Mouse (Mus musculus) forebrain, embryonic 10.5 days (tissue): ENCODE measurements around the gene Smap2. TPM values are rescaled to one million over a fixed set of nuclear protein-coding genes. Genes with fewer than 3 reads are reported as not detected.

Source experiments
- DNase-seq: peaks from one replicate; pipeline ENCODE4 v3.0.0-alpha.2; 2017; ENCODE audit warnings: low spot score; ENCODE audit errors: extremely low spot score
- H3K27ac ChIP-seq: fragments of 300-500 bp; sonication (generic); 2 replicates; pipeline ENCODE4 v1.5.1; 2016; ENCODE audit warnings: mild to moderate bottlenecking
- H3K27me3 ChIP-seq: fragments of 300-500 bp; sonication (generic); 2 replicates; pipeline ENCODE4 v1.6.1; 2016; ENCODE audit warnings: mild to moderate bottlenecking; ENCODE audit not compliant: poor library complexity, severe bottlenecking
- H3K36me3 ChIP-seq: fragments of 300-500 bp; sonication (generic); replicated peaks from 2 replicates; pipeline ENCODE4 v1.6.1; 2016; ENCODE audit warnings: mild to moderate bottlenecking, moderate library complexity
- H3K4me1 ChIP-seq: fragments of 300-500 bp; sonication (generic); 2 replicates; pipeline ENCODE4 v1.6.1; 2016
- H3K4me3 ChIP-seq: fragments of 300-500 bp; sonication (generic); 2 replicates; pipeline ENCODE4 v1.5.1; 2016; ENCODE audit warnings: mild to moderate bottlenecking, moderate library complexity
- H3K9me3 ChIP-seq: fragments of 300-500 bp; sonication (generic); 2 replicates; pipeline ENCODE4 v1.6.1; 2016; ENCODE audit warnings: mild to moderate bottlenecking, moderate library complexity
- WGBS: fragments of 180-500 bp; shearing (Covaris S2); methylation state at CpG from one replicate; pipeline ENCODE4 v1.1.7; 2016; 5-methylcytosine and 5-hydroxymethylcytosine counted together
- polyA plus RNA-seq: library from polyadenylated mRNA; unstranded; fragments of >200 nt; fragmentation: Nextera tagmentation; extraction: Ambion mirVana; gene quantifications from 2 replicates; pipeline ENCODE4 v1.2.1, GENCODE M21; 2016

Smap2 gene
- polyA plus RNA-seq, 1 experiment from 2014 or later: 11.3 TPM

DNA sequence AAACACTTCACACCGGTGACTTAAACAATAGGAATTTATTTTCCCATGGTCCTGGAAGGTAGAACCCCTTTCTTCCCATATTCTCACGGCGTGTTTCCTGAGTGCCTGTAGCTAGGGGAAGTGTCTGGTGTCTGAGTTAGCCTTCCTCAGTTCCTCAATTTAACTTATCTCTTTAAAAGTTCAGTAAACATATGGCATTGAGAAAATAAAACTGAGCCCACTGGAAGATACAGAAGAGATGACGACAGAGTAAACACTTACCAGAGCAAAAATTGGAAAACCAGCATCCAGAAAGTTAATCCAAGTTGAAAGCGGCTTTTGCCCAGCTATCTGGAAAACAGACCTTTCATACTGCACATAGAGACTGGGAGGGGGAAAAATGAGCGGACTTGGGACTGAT lies 64.9 kb downstream of the Smap2 start:
- Histone ChIP-seq H3K9me3 (no peaks in the 10 kb centered on the region), H3K36me3 (peaks cover 4% of the 10 kb centered on the region), H3K4me1 (peaks cover 14% of the 10 kb centered on the region), H3K27me3 (no peaks in the 10 kb centered on the region), H3K27ac (peak overlapping the region; percentile 90), H3K4me3 (peak overlapping the region; percentile 71)
- no peak for DNase-seq
- WGBS: 58% methylated on average over 6 of the region's 6 CpGs

DNA sequence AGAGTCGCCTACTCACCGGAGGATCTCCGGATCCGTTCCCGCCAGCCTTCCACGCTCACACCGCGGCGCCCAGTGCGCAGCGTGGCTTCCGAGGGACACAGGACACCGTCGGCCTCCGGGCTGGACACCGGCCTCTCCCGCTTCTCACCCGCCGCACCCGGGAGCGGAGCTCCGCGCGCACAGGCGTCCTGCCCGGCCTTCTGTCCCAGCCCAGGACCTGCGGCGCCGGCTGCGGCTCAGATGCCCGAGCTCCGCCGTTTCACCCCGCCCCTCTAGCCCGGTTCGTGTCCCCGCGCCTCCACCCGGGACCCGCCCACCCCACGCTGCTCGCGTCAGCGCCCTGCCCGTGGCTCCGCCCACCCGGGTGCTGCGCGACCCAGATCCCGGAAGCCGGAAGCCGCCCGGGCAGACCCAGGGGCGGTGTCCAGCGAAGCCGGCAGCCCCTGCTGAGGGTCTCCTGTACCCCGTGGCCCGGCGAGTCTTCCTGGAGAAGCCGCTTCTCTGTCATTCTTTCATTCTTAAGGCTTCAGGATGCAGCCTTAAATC lies 65.5 kb downstream of the Smap2 start, which contains the start of gene Zfp69:
Gene Zfp69, minus strand, starts transcription at position 272 of the 546 bp plus-strand sequence.
- H3K4me1 ChIP-seq: peaks cover 14% of the 10 kb centered on the region
- under 1% methylated on average over 60 of the region's 60 CpGs for whole genome bisulfite sequencing
- peaks cover 11% of the 10 kb centered on the region for H3K36me3 ChIP-seq
- peak within 1 kb of the TSS; percentile 90 for H3K27ac ChIP-seq
- H3K9me3 ChIP-seq: no peaks in the 10 kb centered on the region
- peak; percentile 90 for DNase-seq
- H3K27me3 ChIP-seq: no peaks in the 10 kb centered on the region
- H3K4me3 ChIP-seq: peak within 1 kb of the TSS; percentile 71

DNA sequence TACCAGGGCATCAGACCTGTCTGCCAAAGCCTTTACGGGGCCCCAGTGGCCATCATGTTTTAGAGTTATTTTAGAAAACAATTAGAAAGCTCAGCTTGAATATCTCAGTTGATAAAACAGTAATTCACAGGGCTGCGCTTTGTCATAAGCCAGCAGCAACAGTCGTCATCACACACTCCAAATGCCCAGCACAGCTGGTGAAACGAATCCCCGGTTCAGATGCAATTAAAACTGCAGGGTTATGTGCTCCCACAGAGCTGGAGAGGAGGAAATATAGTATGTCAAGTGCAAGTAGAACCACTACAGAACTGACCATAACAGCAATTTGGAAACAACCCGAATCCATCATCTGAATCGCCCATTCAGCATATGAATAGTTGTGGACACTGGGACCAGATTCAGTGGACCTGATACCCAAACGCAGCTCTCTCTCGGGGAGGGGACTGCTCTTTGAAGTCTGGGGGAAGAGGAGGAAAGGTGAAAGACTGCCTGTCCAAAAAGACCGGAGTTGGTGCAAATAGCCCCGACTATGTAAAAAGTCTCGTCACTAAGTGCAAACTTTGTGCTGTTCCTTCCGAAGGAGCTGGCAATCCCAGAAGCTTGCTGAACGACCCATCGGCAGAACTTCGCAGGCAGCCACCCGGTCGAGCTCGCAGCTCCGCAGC lies 66.2 kb downstream of the Smap2 start:
- Histone ChIP-seq H3K9me3 (no peaks in the 10 kb centered on the region), H3K27me3 (no peaks in the 10 kb centered on the region), H3K27ac (peak overlapping the region; percentile 90), H3K36me3 (peaks cover 17% of the 10 kb centered on the region), H3K4me3 (peak overlapping the region; percentile 71), H3K4me1 (peaks cover 14% of the 10 kb centered on the region)
- no peak for DNase-seq
- WGBS: 9% methylated on average over 20 of the region's 20 CpGs

DNA sequence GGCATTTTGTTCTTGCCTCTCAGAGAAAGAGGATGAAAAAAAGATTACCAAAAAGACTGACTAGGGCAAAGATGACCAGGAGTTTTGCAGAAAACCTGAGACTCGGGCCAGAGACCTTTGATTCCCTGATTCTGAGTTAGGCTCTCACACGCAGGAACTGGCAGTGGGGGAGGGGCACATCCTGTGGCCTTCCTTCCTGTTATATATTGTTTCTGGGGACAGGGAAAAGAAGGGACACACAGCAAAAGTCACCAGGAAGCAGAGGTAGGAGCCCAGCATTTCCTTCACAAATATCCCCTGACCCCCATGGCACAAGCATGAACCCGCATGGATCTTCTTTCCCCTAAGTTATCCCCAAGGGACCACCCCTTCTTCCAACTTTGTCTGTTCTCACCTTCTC lies 68.1 kb downstream of the Smap2 start:
- H3K9me3 ChIP-seq: no peaks in the 10 kb centered on the region
- peaks cover 34% of the 10 kb centered on the region for H3K36me3 ChIP-seq
- no peaks in the 10 kb centered on the region for H3K27me3 ChIP-seq
- no peak for DNase-seq
- WGBS: 70% methylated on average over 3 of the region's 3 CpGs
- H3K27ac ChIP-seq: 0 out of 2 replicates have a peak overlapping the region, but pooled peaks have one; percentile 4
- no peak overlapping the region for H3K4me3 ChIP-seq
- H3K4me1 ChIP-seq: peaks cover 14% of the 10 kb centered on the region

DNA sequence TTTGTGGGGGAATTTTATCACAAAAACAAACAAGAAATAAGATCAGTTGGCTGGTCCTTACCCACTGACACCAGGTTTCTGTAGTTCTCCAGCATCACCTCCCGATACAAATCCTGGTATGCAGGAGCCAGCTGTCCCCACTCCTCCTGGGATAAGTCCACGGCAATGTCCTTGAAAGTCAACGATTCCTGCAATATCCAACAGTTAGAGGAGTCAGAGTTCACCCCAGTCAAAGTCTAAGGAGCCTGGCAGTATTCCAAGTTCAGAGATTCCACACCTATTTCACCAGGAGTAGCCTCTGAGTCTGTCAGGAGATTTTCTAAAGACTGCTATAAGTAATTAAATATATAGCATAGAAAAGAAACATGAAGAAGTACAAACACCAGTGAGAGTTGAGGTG lies 82.0 kb downstream of the Smap2 start:
- Histone ChIP-seq H3K4me3 (no peak overlapping the region), H3K36me3 (peaks cover 29% of the 10 kb centered on the region), H3K27me3 (no peaks in the 10 kb centered on the region), H3K9me3 (peaks cover 10% of the 10 kb centered on the region), H3K4me1 (no peaks in the 10 kb centered on the region), H3K27ac (no peak overlapping the region)
- 91% methylated on average over 3 of the region's 3 CpGs for WGBS
- DNase-seq: no peak

DNA sequence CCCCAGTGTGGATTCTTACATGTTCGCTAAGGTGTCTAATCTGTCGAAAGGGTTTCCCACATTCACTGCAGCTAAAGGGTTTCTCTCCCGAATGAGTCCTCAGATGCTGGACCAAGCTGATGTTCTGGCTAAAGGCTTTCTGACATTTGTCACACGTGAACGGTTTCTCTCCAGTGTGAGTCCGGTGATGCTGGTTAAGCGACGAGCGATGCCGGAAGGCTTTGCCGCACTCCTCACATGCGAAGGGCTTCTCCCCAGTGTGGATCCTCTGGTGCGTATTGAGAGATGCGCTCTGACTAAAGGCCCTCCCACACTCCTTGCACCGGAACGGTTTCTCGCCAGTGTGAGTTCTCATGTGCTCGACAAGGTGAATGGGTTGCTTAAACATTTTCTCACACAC lies 86.3 kb downstream of the Smap2 start:
- no peaks in the 10 kb centered on the region for H3K4me1 ChIP-seq
- peaks cover 10% of the 10 kb centered on the region for H3K9me3 ChIP-seq
- H3K27me3 ChIP-seq: no peaks in the 10 kb centered on the region
- 95% methylated on average over 18 of the region's 18 CpGs for WGBS
- peaks cover 27% of the 10 kb centered on the region for H3K36me3 ChIP-seq
- H3K4me3 ChIP-seq: no peak overlapping the region
- DNase-seq: no peak
- H3K27ac ChIP-seq: no peak overlapping the region

DNA sequence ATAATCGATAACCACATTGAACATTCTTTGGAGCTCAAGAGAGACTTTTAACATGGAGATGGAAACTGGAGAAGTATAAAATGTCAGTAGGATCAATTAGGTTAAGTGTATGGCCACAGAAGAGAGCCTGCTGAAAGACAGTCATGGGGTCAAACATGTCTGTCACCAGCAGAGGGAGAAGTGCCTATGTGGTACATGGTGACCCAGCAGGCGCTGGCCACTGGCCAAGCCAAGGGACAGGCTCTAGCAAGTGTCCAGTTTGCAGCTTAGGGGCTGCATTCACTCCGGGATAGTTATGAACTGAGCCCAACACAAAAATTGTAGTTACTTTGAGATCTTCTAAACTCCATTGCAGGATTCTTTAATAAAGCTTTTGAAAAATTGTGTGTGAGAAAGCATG lies 88.4 kb downstream of the Smap2 start:
- peaks cover 10% of the 10 kb centered on the region for H3K9me3 ChIP-seq
- 87% methylated on average over 3 of the region's 3 CpGs for WGBS
- peaks cover 10% of the 10 kb centered on the region for H3K4me1 ChIP-seq
- no peaks in the 10 kb centered on the region for H3K27me3 ChIP-seq
- no peak overlapping the region for H3K4me3 ChIP-seq
- H3K27ac ChIP-seq: no peak overlapping the region
- peaks cover 15% of the 10 kb centered on the region for H3K36me3 ChIP-seq
- DNase-seq: no peak

DNA sequence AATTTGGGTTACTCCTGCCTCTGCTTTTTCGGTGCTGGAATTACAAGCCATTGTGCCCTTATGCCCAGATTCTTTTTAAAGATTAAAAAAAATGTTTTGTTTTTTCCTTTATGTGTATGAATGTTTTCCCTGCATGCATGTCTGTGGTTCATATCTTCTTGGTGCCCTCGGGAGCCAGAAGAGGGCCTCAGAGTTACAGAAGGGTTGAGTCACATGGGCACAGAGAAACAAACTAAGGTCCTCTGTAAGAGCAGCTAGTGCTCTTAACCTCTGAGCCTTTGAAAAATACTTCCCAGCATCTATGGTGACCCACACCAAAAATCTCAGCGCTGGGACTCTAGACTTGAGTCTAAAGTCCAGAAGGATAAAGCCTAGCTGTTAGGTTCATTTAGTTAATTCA lies 91.7 kb downstream of the Smap2 start:
- Histone ChIP-seq H3K27ac (peak overlapping the region; percentile 91), H3K9me3 (peaks cover 20% of the 10 kb centered on the region), H3K4me3 (peak overlapping the region; percentile 72), H3K36me3 (peaks cover 32% of the 10 kb centered on the region), H3K27me3 (no peaks in the 10 kb centered on the region), H3K4me1 (peaks cover 10% of the 10 kb centered on the region)
- WGBS: 19% methylated on average over 3 of the region's 3 CpGs
- DNase-seq: no peak

DNA sequence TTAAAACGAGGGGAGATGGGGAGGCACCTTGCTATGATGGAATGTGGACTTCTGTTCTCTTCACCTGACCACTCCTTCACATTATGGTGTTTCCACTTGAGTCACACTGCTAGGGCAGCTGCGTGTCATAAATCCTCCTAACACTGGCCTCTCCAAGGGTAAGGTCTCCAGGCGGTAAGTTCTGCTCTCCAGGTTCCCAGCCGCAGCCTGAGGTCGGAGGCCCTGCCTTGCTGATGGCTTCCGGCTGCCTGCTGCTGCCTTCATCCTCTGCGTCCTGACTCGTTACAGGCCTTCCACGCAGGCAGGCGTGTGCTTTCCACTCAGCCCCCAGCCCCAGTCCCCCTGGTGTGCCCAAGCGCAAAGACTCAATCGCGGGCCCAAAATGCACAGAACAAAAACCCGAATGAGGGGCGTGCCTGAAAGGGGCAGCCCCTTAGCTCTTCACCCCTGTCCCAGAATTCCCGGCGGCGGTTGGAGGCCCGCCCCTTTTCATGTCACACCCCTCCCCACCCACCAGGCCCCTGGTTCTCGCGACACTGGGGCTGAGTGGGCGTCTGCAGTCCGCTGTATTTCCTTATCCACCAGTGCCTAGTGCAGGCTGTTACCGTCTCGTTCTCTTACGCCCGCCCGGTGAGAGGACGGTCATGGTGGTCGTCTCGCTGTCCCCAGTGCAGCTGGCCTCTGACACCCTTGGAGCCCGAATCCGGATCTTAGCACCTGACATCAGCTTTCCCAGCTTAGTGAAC lies 92.3 kb downstream of the Smap2 start, which contains the start of gene Exo5:
Gene Exo5, minus strand, starts transcription at position 464 of the 746 bp plus-strand sequence.
- H3K27me3 ChIP-seq: no peaks in the 10 kb centered on the region
- DNase-seq: peak; percentile 94
- H3K4me3 ChIP-seq: peak within 1 kb of the TSS; percentile 72
- peaks cover 10% of the 10 kb centered on the region for H3K4me1 ChIP-seq
- H3K27ac ChIP-seq: peak within 1 kb of the TSS; percentile 91
- H3K9me3 ChIP-seq: peaks cover 19% of the 10 kb centered on the region; the same call in 1 of the 2 replicates
- under 1% methylated on average over 33 of the region's 33 CpGs for WGBS
- H3K36me3 ChIP-seq: peaks cover 37% of the 10 kb centered on the region

DNA sequence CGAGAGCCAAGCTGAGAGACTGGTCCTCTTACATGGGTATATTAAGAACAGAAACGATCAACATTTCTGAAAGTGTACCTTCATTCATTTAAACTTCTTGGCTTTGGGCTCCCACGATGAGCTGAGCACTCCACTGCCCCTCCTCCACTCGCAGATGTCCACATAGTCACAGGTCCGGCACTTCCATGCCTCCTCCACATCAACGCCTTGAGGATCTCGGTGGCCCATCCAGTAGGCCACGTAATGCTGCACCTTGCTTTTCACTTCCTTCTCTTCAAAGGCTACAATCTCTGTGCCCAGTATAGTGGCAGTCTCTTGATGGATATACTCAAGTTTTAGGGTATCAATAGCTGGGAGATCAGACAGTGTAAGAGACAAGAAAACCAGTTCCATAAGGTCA lies 95.6 kb downstream of the Smap2 start:
- H3K27me3 ChIP-seq: no peaks in the 10 kb centered on the region
- H3K9me3 ChIP-seq: peaks cover 19% of the 10 kb centered on the region; the same call in 1 of the 2 replicates
- no peak overlapping the region for H3K4me3 ChIP-seq
- peaks cover 10% of the 10 kb centered on the region for H3K4me1 ChIP-seq
- H3K27ac ChIP-seq: no peak overlapping the region
- DNase-seq: no peak
- WGBS: 96% methylated on average over 8 of the region's 8 CpGs
- peaks cover 42% of the 10 kb centered on the region for H3K36me3 ChIP-seq
